Mouse (Mus musculus): ENCODE data around the gene Ccdc91. TPM values are rescaled to one million over a fixed set of nuclear protein-coding genes. Genes with fewer than 3 reads are reported as not detected.

Ccdc91 gene
- polyA plus RNA-seq, 1 experiment from 2014 or later, result 34.5 TPM

- Histone ChIP-seq H3K9ac (replicated peaks; ENCODE audit: low read depth, low read length) (no peak overlapping the region), H3K4me1 (replicated peaks; ENCODE audit: control insufficient read depth, insufficient read depth, low read length) (no peaks in the 10 kb centered on the region), H3K9me3 (ENCODE audit: control insufficient read depth, low read length) (no peaks in the 10 kb centered on the region), H3K36me3 (ENCODE audit: control insufficient read depth, insufficient read depth) (no peaks in the 10 kb centered on the region), H3K27ac (ENCODE audit: low read length) (no peak overlapping the region), H3K27me3 (replicated peaks; ENCODE audit: control insufficient read depth, insufficient read depth, low read length) (no peaks in the 10 kb centered on the region), H3K4me3 (replicated peaks; ENCODE audit: low read length) (no peak overlapping the region), H3K4me2 (ENCODE audit: low read length) (no peak overlapping the region)
- no peak for ATAC-seq
- WGBS, result 75% methylated on average over 9 of the region's 9 CpGs
Measured at GRCm38 (mm10) chr6:147506074-147506473, 30.4 kb downstream of the Ccdc91 start.

- Histone ChIP-seq H3K27me3 (replicated peaks; ENCODE audit: control insufficient read depth, insufficient read depth, low read length) (no peaks in the 10 kb centered on the region), H3K36me3 (ENCODE audit: control insufficient read depth, insufficient read depth) (no peaks in the 10 kb centered on the region), H3K4me1 (replicated peaks; ENCODE audit: control insufficient read depth, insufficient read depth, low read length) (no peaks in the 10 kb centered on the region), H3K9ac (replicated peaks; ENCODE audit: low read depth, low read length) (no peak overlapping the region), H3K4me3 (replicated peaks; ENCODE audit: low read length) (no peak overlapping the region), H3K27ac (ENCODE audit: low read length) (no peak overlapping the region), H3K4me2 (ENCODE audit: low read length) (no peak overlapping the region), H3K9me3 (ENCODE audit: control insufficient read depth, low read length) (no peaks in the 10 kb centered on the region)
- no peak for ATAC-seq
- WGBS, result 78% methylated on average over 10 of the region's 10 CpGs
Measured at GRCm38 (mm10) chr6:147506496-147506895, 30.9 kb downstream of the Ccdc91 start.

- no peak overlapping the region for H3K27ac ChIP-seq (ENCODE audit: low read length)
- H3K27me3 ChIP-seq (replicated peaks; ENCODE audit: control insufficient read depth, insufficient read depth, low read length), result no peaks in the 10 kb centered on the region
- H3K4me1 ChIP-seq (replicated peaks; ENCODE audit: control insufficient read depth, insufficient read depth, low read length), result no peaks in the 10 kb centered on the region
- 91% methylated on average over 6 of the region's 6 CpGs for WGBS
- no peak overlapping the region for H3K9ac ChIP-seq (replicated peaks; ENCODE audit: low read depth, low read length)
- no peak for ATAC-seq
- no peaks in the 10 kb centered on the region for H3K36me3 ChIP-seq (ENCODE audit: control insufficient read depth, insufficient read depth)
- H3K4me2 ChIP-seq (ENCODE audit: low read length), result no peak overlapping the region
- no peaks in the 10 kb centered on the region for H3K9me3 ChIP-seq (ENCODE audit: control insufficient read depth, low read length)
- no peak overlapping the region for H3K4me3 ChIP-seq (replicated peaks; ENCODE audit: low read length)
Measured at GRCm38 (mm10) chr6:147507186-147507585, 31.6 kb downstream of the Ccdc91 start.

- H3K27ac ChIP-seq (ENCODE audit: low read length), result no peak overlapping the region
- no peak for ATAC-seq
- no peak overlapping the region for H3K9ac ChIP-seq (replicated peaks; ENCODE audit: low read depth, low read length)
- no peaks in the 10 kb centered on the region for H3K4me1 ChIP-seq (replicated peaks; ENCODE audit: control insufficient read depth, insufficient read depth, low read length)
- 99% methylated on average over 2 of the region's 2 CpGs for WGBS
- no peaks in the 10 kb centered on the region for H3K36me3 ChIP-seq (ENCODE audit: control insufficient read depth, insufficient read depth)
- H3K27me3 ChIP-seq (replicated peaks; ENCODE audit: control insufficient read depth, insufficient read depth, low read length), result no peaks in the 10 kb centered on the region
- no peak overlapping the region for H3K4me3 ChIP-seq (replicated peaks; ENCODE audit: low read length)
- H3K4me2 ChIP-seq (ENCODE audit: low read length), result no peak overlapping the region
- no peaks in the 10 kb centered on the region for H3K9me3 ChIP-seq (ENCODE audit: control insufficient read depth, low read length)
Measured at GRCm38 (mm10) chr6:147510516-147510915, 34.9 kb downstream of the Ccdc91 start.

- Histone ChIP-seq H3K27me3 (replicated peaks; ENCODE audit: control insufficient read depth, insufficient read depth, low read length) (no peaks in the 10 kb centered on the region), H3K36me3 (ENCODE audit: control insufficient read depth, insufficient read depth) (no peaks in the 10 kb centered on the region), H3K4me1 (replicated peaks; ENCODE audit: control insufficient read depth, insufficient read depth, low read length) (no peaks in the 10 kb centered on the region), H3K4me3 (replicated peaks; ENCODE audit: low read length) (no peak overlapping the region), H3K9me3 (ENCODE audit: control insufficient read depth, low read length) (no peaks in the 10 kb centered on the region), H3K4me2 (ENCODE audit: low read length) (no peak overlapping the region), H3K9ac (replicated peaks; ENCODE audit: low read depth, low read length) (no peak overlapping the region), H3K27ac (ENCODE audit: low read length) (no peak overlapping the region)
- 65% methylated on average over 8 of the region's 8 CpGs for WGBS
- no peak for ATAC-seq
Measured at GRCm38 (mm10) chr6:147517909-147518308, 42.3 kb downstream of the Ccdc91 start.

- no peaks in the 10 kb centered on the region for H3K36me3 ChIP-seq (ENCODE audit: control insufficient read depth, insufficient read depth)
- no peak overlapping the region for H3K27ac ChIP-seq (ENCODE audit: low read length)
- H3K27me3 ChIP-seq (replicated peaks; ENCODE audit: control insufficient read depth, insufficient read depth, low read length), result no peaks in the 10 kb centered on the region
- H3K4me1 ChIP-seq (replicated peaks; ENCODE audit: control insufficient read depth, insufficient read depth, low read length), result no peaks in the 10 kb centered on the region
- no peak for ATAC-seq
- no peak overlapping the region for H3K4me2 ChIP-seq (ENCODE audit: low read length)
- no peak overlapping the region for H3K9ac ChIP-seq (replicated peaks; ENCODE audit: low read depth, low read length)
- H3K4me3 ChIP-seq (replicated peaks; ENCODE audit: low read length), result no peak overlapping the region
- H3K9me3 ChIP-seq (ENCODE audit: control insufficient read depth, low read length), result no peaks in the 10 kb centered on the region
Measured at GRCm38 (mm10) chr6:147525236-147525635, 49.6 kb downstream of the Ccdc91 start.

- Histone ChIP-seq H3K27ac (ENCODE audit: low read length) (no peak overlapping the region), H3K4me3 (replicated peaks; ENCODE audit: low read length) (no peak overlapping the region), H3K36me3 (ENCODE audit: control insufficient read depth, insufficient read depth) (0 out of 2 replicates have a peak, but pooled peaks cover 2% of the 10 kb centered on the region), H3K9ac (replicated peaks; ENCODE audit: low read depth, low read length) (no peak overlapping the region), H3K9me3 (ENCODE audit: control insufficient read depth, low read length) (no peaks in the 10 kb centered on the region), H3K4me2 (ENCODE audit: low read length) (no peak overlapping the region), H3K4me1 (replicated peaks; ENCODE audit: control insufficient read depth, insufficient read depth, low read length) (no peaks in the 10 kb centered on the region), H3K27me3 (replicated peaks; ENCODE audit: control insufficient read depth, insufficient read depth, low read length) (no peaks in the 10 kb centered on the region)
- no peak for ATAC-seq
- 96% methylated on average over 5 of the region's 5 CpGs for WGBS
Measured at GRCm38 (mm10) chr6:147534971-147535370, 59.3 kb downstream of the Ccdc91 start.

- H3K36me3 ChIP-seq (ENCODE audit: control insufficient read depth, insufficient read depth), result 0 out of 2 replicates have a peak, but pooled peaks cover 2% of the 10 kb centered on the region
- no peak overlapping the region for H3K27ac ChIP-seq (ENCODE audit: low read length)
- no peak overlapping the region for H3K9ac ChIP-seq (replicated peaks; ENCODE audit: low read depth, low read length)
- H3K4me3 ChIP-seq (replicated peaks; ENCODE audit: low read length), result no peak overlapping the region
- H3K9me3 ChIP-seq (ENCODE audit: control insufficient read depth, low read length), result no peaks in the 10 kb centered on the region
- no peak overlapping the region for H3K4me2 ChIP-seq (ENCODE audit: low read length)
- 93% methylated on average over 5 of the region's 5 CpGs for WGBS
- no peaks in the 10 kb centered on the region for H3K27me3 ChIP-seq (replicated peaks; ENCODE audit: control insufficient read depth, insufficient read depth, low read length)
- ATAC-seq, result no peak
- no peaks in the 10 kb centered on the region for H3K4me1 ChIP-seq (replicated peaks; ENCODE audit: control insufficient read depth, insufficient read depth, low read length)
Measured at GRCm38 (mm10) chr6:147538236-147538635, 62.6 kb downstream of the Ccdc91 start.

GRCm38 (mm10) chr6:147539056-147539600, 63.5 kb downstream of the Ccdc91 start:
- H3K36me3 ChIP-seq (ENCODE audit: control insufficient read depth, insufficient read depth), result 0 out of 2 replicates have a peak, but pooled peaks cover 2% of the 10 kb centered on the region
- no peak for ATAC-seq
- no peak overlapping the region for H3K4me2 ChIP-seq (ENCODE audit: low read length)
- H3K27ac ChIP-seq (ENCODE audit: low read length), result no peak overlapping the region
- H3K4me1 ChIP-seq (replicated peaks; ENCODE audit: control insufficient read depth, insufficient read depth, low read length), result no peaks in the 10 kb centered on the region
- no peaks in the 10 kb centered on the region for H3K27me3 ChIP-seq (replicated peaks; ENCODE audit: control insufficient read depth, insufficient read depth, low read length)
- H3K9me3 ChIP-seq (ENCODE audit: control insufficient read depth, low read length), result no peaks in the 10 kb centered on the region
- H3K9ac ChIP-seq (replicated peaks; ENCODE audit: low read depth, low read length), result no peak overlapping the region
- no peak overlapping the region for H3K4me3 ChIP-seq (replicated peaks; ENCODE audit: low read length)
- 86% methylated on average over 7 of the region's 7 CpGs for WGBS

- Histone ChIP-seq H3K4me1 (replicated peaks; ENCODE audit: control insufficient read depth, insufficient read depth, low read length) (no peaks in the 10 kb centered on the region), H3K4me2 (ENCODE audit: low read length) (no peak overlapping the region), H3K27ac (ENCODE audit: low read length) (no peak overlapping the region), H3K9ac (replicated peaks; ENCODE audit: low read depth, low read length) (no peak overlapping the region), H3K4me3 (replicated peaks; ENCODE audit: low read length) (no peak overlapping the region), H3K36me3 (ENCODE audit: control insufficient read depth, insufficient read depth) (no peaks in the 10 kb centered on the region), H3K9me3 (ENCODE audit: control insufficient read depth, low read length) (no peaks in the 10 kb centered on the region), H3K27me3 (replicated peaks; ENCODE audit: control insufficient read depth, insufficient read depth, low read length) (no peaks in the 10 kb centered on the region)
- 89% methylated on average over 6 of the region's 6 CpGs for WGBS
- no peak for ATAC-seq
Measured at GRCm38 (mm10) chr6:147540942-147541341, 65.3 kb downstream of the Ccdc91 start.
